Mouse (Mus musculus) kidney, postnatal 4 days (tissue): ENCODE measurements around the gene Syngr3.
A peak's percentile ranks its signal among the peaks of the same experiment; 100 is the strongest.
"Not testable (repeated sequence)": the region's sequence is repeated elsewhere in the genome, so short reads cannot be mapped to it uniquely, and the experiment has no call there.

ENCODE experiments used
- DNase-seq, 2 experiments: peaks; one replicate each; pipeline ENCODE4 v3.0.0; 2021; ENCODE audit warnings: mixed read lengths in 2 of 2

The Syngr3 gene

DNA sequence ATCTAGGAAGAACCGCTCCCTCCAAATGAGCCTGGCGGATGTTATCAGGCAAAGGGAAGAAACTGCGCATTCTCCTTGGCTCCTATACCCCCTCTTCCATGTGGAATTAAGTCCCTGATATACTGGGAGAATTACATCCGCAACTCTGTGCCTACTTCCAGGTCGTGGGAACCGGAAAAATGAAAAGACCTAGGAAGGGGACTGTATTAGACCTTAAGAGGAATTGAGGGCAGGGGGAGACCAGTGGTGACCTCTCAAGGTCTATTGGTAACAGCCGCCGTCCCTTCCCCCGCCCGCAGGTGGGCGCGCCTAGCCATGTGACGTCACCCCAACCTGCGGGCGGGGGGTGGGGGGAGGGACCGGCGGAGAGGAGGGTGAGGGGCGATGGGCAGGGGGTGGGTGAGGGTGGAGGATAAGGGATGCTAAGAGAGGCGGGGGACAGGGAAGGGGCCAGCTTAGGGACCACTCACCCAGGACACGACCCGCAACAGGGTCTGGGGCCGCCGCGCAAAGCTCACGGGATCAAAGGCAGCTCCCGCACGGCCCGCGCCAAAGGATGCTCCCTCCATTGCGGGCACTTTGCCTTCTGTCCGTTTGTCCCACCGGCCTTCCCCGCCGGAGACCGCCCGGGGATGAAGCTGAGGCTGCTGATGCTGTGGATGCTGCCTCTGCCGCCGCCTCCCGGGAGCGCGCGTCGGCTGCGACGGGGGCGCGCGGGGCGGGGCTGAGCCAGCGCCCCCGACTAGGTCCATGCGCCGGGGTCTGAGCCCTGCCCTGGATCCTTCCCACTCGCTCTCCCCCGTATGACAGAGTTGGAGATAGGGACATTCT lies at the start of gene Syngr3:
Syngr3 (minus strand) TSS at position 705 of the 831 bp plus-strand sequence.
- peak in 1 of 2 experiments; percentile 34 for DNase-seq

DNA sequence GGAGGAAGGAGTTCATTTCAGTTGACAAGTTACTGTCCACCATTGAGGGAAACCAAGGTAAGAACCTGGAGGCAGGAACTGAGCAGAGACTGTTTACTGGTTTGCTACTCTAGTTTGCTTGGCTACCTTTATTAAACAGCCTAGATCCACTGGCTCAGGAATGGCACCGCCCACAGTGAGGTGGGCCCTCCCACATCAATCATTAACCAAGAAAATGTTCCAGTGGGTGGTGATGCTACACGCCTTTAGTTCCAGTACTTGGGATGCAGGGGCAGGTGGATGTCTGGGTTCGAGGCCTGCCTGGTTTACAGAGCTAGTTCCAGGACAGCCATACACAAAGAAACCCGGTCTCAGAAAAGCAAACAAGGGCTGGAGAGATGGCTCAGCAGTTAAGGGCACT lies 48.5 kb upstream of the Syngr3 start:
- peak; percentile 47 to 62 for DNase-seq

DNA sequence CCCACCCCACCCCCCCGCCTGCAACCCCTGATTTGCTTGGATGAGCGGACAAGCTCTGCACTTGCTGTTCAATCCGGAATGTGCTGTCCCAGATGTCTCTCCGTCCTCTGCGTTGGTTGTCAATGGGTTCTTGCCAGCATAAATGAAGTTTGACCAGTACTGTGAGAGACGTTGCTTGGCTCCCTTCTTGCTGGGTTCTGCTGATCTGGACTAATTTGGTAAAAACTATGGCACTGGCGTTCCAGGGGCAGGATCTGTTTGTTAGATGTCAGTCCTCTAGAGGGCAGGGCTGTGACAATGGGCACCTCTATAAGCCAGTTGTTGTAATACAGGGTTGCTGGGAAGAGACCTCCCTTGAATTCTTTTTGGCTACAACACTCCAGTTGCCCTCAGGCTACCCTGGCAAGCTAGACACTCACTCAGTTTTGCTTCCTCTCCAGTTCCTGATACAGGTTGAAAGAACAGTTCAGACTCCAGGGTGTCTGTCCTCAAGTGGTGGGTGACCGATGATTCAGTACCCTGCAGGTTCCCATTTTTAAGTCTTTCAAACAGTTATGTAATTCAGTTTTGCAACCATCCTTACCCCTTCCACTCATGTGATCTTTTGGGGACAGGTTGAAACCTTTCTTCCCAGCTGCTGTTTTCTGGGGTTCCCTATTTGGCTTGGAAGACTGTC lies 47.5 kb upstream of the Syngr3 start:
- no peak for DNase-seq

DNA sequence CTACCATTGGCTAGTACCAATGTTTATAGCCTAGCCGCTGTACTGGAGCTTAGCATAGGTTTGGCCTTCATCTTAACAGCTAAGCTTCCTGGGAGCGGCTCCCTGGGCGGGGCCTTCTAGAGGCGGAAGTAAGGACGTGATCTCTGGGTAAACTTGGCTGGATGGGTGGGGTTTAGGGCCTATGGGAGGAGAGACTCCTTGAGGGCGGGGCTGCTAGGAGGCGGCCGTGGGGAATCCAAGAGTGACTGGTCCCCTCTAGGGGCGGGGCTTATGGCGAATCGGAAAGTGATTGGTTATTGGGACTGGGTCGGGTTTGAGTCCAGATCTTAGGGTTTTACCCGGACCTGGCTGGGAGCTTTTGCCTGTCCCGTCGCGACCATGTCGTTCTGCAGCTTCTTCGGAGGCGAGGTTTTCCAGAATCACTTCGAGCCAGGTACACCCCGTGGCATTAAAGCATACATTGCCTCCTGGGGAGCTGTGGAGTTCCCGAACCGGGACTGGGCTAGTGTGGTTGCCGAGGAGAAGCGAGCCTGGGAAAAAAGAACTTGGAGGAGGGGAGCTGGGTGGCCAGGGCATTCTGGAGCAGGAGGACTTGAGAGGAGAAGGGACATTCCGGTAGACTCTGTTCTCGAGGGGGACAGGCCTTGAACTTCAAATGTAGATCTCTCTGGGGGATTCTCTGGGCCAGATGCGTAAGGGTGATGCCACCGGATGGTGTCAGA lies 46.7 kb upstream of the Syngr3 start, which contains the start of gene Msrb1:
Msrb1 (plus strand) TSS at position 313 of the 722 bp plus-strand sequence.
- peak; percentile 95 to 97 for DNase-seq

DNA sequence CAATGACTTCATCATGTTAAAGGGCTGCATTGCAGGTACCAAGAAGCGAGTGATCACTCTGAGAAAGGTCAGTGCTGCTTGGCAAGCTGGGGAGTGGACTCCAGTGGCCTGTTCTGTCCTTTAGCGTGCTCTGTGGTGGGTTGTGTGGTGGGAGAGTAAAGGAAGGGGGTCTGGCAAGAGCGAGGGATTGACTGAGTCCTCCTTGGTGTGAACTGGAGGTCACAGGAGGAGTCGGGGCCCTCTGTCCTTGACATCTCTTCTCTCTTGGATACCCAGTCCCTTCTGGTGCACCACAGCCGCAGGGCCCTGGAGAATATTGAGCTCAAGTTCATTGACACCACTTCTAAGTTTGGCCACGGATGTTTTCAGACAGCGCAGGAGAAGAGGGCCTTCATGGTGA lies 45.7 kb upstream of the Syngr3 start:
- no peak for DNase-seq

DNA sequence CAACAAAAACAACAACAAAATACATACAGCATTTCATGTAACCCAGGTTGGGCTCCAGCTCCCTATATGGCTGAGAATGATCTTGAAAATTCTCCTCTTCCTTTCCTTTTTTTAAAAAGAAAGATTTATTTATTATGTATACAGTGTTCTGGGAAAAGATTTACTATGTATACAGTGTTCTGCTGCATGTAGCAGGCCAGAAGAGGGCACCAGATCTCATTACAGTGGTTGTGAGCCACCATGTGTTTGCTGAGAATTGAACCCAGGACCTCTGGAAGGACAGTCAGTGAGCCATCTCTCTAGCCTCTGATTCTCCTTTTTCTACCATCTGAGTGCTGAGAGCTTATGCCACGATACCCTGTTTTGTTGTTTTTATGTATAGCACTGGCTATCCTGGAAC lies 44.8 kb upstream of the Syngr3 start:
- DNase-seq, result no peak

DNA sequence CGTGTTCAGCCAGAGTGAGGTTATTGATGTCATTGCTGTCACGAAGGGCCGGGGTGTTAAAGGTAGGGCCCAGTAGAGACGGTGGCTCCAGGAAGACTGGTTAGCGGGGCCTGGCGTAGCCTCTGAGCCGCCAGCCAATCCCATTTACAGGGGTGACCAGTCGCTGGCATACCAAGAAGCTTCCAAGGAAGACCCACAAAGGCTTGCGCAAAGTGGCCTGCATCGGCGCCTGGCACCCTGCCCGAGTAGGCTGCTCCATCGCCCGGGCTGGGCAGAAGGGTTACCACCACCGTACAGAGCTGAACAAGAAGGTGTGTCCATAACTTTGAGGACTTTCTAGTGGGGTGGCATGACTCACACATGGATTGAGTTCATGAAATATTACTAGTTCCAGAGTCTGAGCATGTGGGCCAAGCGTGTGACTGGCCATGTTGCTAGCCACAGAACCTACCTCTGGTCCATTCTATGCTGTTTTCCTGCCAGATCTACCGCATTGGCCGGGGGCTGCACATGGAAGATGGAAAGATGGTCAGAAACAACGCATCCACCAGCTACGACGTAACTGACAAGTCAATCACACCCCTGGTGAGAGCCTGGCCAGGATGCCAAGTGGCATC lies 43.8 kb upstream of the Syngr3 start:
- no peak for DNase-seq

DNA sequence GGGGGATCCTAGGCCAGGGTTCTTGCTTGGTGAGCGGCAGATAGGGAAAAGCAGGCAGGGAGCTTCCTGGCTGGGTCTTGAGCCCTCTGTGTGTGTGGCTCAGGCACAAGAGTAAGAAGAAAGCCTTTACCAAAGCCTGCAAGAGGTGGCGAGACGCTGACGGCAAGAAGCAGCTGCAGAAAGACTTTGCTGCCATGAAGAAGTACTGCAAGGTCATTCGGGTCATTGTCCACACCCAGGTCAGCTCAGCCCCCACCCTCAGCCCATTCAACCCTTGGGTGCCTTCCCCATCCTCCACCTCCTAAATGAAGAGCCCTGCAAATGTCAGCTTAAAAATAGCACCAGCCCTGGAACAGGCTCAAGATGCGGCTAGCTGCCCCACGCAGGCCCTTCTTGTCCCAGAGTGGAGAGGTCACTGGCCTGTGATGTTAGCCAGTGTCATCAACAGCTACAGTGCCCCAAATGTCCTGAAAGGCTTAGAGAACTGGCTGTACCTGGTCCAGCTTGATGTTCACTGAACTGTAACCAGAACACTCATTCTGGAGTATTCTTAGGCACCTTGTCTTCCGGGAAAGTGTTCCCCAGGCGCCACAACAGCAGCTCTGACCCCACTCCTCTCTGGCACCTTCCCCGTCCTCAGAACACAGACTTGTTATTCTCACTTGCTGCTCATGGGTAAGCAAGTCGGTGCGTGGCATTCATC lies 42.6 kb upstream of the Syngr3 start:
- no peak for DNase-seq

DNA sequence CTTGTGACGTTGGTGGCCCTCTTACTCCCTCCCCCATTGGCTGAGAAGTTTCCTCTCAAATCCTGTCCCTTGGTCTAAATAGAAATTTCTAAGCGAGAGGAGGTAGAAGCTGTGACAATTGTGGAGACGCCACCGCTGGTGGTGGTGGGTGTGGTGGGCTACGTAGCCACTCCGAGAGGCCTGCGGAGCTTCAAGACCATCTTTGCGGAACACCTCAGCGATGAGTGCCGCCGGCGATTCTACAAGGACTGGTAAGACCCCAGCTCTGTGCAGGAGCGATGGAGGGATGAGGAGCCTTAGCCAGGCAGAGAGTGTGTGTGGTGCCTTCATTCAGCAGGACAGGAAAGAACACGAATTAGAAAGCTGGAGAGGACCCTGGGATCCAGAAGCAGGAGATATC lies 41.0 kb upstream of the Syngr3 start:
- no peak for DNase-seq

DNA sequence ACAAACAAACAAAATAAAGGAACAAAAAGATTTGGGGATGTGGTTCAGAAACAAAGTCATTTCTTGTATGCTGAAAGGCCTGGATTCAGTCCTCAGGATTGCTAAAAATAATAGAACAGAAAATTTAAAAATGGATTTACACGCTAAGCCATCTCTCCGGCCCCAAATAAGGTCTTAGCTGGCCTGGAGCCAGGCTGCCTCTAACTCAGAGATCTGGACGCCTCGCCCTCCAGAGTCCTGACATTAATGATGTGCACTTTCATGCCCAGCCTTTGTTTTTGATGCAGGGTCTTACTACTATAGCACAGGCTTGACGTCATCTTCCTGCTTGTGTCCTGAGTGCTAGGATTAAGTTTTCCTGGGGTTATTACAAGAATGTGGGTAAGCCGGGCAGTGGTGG lies 39.3 kb upstream of the Syngr3 start:
- DNase-seq, result no peak

DNA sequence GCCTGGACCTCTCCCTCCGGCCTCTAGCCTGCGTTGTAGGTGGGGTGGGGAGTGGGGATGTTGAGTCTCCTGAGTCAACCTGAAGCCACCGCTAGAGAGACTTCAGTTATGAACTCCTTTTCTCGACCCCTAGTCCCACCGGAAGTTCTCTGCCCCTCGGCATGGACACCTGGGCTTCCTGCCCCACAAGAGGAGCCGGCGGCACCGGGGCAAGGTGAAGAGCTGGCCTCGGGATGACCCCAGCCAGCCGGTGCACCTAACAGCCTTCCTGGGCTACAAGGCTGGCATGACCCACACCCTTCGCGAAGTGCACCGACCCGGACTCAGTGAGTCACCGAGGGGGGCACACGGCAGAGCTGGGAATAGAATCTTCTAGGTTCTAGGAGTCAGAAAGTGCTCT lies 38.4 kb upstream of the Syngr3 start:
- DNase-seq, result no peak

DNA sequence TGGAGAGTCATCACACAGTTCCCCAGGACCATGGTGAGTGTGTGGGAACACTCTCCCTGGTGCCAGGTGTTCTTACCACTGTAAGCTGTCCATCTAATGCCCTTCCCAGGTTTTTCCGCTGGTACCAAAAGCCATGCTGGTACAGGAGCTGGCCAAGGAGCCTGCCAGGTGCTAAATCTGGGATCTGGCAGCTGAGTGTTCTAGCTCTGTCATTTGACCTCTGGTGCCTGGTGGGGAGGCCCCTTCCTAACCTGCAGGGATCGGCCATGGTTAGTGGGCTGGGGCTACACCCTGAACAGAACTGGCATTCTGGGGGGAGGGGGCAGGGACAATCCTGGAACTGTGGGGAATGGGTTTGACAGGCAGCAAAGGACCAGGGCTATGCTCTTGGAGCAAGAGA lies 37.9 kb upstream of the Syngr3 start, which contains the start of gene Rpl3l:
Rpl3l (plus strand) TSS at position 203 of the 400 bp plus-strand sequence.
- DNase-seq, result no peak

DNA sequence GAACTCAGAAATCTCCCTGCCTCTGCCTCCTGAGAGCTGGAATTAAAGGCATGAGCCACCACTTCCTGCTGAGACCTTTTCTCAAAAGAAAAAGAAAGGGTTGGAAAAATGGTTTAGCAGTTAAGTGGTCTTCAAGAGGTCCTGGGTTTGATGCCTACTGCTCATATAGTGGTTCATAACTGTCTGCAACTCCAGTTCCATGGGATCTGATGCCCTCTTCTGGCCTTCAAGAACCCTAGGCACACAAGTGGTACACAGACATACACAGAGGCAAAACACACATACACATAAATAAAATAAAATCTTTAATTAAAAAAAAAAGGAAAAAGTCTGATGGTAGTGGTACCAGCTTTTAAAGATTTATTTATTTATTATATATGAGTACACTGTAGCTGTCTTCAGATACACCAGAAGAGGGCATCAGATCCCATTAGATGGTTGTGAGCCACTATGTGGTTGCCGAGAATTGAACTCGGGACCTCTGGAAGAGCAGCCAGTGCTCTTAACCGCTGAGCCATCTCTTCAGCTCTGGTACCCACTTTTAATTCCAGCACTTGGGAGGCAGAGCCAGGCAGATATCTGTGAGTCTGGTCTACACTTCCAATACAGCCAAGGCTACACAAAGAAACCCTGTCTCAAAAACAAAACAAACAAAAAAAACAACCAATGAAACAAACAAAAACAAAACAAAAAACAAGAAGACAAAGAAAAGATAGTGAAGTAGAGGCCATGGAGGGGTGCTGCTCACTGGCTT lies 36.1 kb upstream of the Syngr3 start:
- DNase-seq, result no peak

DNA sequence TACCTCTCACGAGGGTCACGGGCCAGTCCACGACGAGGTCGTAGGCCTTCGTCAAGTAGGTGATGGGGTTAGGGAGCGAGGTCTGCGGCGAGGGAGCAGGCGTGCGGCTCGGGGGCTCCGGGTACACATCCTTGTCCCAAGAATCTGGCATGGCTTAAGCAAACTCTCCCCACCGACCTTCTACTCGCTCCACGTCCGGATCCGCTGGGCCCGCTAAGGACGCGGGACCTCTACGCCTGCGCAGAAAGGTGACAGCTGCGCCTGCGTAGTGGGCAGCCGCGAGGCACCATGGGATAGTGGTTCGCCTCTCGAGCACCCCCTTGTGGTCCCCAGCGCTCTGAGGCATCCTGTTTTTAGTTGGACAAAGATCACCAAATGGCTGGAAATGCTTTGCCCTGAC lies 34.4 kb upstream of the Syngr3 start, which contains the start of gene Ndufb10:
Ndufb10 (minus strand) TSS at position 295 of the 400 bp plus-strand sequence.
- peak; percentile 99 for DNase-seq

DNA sequence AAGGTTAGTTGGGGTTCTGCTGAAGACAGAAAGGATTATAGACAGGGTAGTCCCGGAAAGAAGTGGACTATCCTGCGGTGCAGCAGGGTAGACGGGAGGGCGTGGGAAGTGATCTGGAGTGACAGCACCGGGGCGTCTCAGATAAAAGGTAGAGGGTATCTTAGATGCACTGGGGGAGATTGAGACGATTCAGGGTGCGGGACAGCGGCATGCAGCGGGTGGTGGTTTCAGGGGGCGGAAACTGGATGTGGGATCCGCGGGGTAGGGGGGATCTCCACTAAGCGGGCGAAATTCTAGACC lies 34.1 kb upstream of the Syngr3 start:
- no peak for DNase-seq

DNA sequence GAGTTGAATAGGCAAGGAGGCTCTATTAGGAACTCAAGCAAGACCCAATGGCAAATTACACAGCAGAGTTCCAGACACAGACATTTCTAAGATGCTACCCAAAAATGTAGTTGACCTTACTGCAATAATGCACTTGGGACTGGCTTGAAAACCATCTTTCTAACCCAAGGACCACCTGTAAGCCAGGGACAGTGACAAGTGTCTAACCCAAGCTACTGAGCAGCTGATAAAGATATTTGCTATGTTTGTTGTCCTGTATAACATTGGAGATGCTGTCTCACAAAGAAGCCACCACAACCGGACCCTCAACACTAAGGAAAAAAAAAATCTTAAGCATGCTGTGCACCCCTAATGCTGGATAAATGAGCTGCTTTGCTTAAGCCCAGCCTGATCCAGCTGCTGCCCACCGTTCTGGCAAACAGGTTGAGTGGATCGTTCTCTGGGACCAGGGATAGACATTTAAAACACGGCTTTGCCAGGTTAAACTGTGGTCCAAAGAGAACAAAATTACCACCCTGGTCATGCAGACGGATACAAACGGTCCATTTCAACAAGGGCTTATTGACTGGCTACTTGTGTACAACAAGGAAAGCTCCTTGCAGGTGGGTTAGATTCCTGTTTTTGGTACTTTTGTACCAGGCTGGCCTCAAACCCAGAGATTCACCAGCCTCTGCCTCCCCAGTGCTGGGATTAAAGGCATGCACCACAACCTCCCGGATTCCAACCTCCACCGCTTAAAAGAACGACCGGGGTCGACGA lies 33.5 kb upstream of the Syngr3 start:
- DNase-seq, result no peak

DNA sequence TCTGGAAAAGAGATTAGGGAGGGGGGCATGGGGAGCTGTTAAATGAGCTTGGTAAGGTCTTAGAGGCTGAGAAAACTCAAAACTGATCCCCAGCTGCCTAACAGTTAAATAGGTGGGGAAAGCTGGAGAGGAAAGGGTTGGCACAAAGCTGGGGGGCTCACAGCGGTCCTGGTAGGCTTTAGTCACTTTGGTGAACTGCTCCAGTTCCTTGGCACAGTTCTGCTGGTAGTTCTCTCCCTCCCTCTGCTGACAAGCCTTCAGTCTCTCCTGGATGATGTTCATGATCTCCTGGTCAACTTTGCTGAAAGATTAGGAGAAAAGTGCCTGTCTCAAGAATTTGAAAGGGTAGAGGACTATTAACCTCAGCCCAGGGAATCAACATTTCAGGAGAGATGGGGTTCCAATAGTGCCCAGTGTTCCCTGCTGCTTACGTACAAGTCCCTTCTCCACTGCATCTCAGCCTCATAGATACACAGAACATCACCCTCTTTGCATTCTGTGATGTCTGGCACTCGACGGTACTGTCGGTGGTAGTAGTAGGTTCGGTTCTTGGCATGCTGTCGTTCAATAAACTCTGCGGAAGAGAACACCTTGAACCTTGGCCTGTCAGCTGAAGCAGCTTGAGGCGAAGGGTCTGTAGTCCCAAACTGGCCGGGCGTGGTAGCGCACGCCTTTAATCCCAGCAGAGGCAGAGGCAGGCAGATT lies 32.6 kb upstream of the Syngr3 start:
- DNase-seq, result no peak

DNA sequence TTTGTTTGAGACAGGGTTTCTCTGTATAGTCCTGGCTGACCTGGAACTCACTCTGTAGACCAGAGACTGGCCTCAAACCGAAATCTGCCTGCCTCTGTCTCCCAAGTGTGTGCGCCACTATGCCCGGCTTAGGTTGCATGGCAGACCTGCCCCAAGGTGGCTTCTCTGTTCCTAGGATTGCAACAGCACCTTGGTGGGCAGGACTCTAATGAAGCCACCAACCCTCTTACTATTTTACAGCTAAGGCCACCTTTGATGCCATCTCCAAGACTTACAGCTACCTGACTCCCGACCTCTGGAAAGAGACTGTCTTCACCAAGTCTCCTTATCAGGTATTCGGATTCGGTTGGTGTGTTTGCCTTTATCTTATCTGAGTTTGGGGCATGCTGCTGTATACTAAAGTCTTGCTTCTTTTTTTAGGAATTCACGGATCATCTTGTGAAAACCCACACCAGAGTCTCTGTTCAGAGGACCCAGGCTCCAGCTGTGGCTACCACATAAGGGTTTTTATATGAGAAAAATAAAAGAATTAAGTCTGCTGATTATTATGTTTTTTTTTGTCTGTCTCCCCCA lies 31.7 kb upstream of the Syngr3 start:
- not testable (repeated sequence) for DNase-seq

DNA sequence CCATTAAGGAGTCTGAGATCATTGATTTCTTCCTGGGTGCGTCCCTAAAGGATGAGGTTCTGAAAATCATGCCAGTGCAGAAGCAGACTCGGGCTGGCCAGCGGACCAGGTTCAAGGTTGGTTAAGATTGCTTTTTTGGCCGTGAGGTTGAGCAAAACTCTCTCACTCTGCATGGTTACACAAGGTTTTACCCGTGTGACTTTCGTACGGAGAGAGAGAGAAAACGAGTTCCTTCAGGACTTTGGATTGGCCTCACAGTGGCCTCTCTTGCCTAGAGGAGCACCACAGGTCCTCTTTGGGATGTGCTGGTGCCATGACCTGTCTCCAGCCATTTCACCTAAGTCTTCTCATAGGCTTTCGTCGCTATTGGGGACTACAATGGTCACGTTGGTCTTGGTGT lies 30.9 kb upstream of the Syngr3 start:
- DNase-seq, result not testable (repeated sequence)
